In genomic region chr15:25974352-25974751, GRCm38 (mm10) we compare ENCODE assay signal across 35 mouse cellular contexts.
"Had no signal": no experiment of that assay in that cellular context is flagged by ENCODE, and none has a peak within 500 bp of the region (broad histone marks: within the 10 kb centered on the region; RNA-seq: fewer than 3 reads in every experiment).

No protein-coding gene starts in this region.

- H3K27ac ChIP-seq: heart, embryonic 10.5 days; heart, embryonic 13.5 days; heart, embryonic 15.5 days; hindbrain, embryonic 10.5 days; hindbrain, embryonic 12.5 days; hindbrain, embryonic 13.5 days; hindbrain, embryonic 14.5 days; hindbrain, embryonic 15.5 days; hindbrain, postnatal 0 days; intestine, embryonic 15.5 days; kidney, embryonic 15.5 days; kidney, postnatal 0 days; layer of hippocampus, adult 2 months had no signal

- H3K27me3 ChIP-seq: heart, embryonic 12.5 days; heart, embryonic 13.5 days; heart, embryonic 15.5 days; hindbrain, embryonic 12.5 days; hindbrain, embryonic 13.5 days; hindbrain, embryonic 15.5 days; intestine, embryonic 15.5 days; kidney, embryonic 15.5 days had no signal

- H3K4me3 ChIP-seq: heart, embryonic 10.5 days; heart, embryonic 12.5 days; heart, embryonic 13.5 days; heart, embryonic 15.5 days; hindbrain, embryonic 10.5 days; hindbrain, embryonic 12.5 days; hindbrain, embryonic 13.5 days; hindbrain, embryonic 15.5 days; intestine, embryonic 15.5 days; kidney, embryonic 15.5 days; layer of hippocampus, adult 2 months had no signal

- H3K9ac ChIP-seq: heart, embryonic 12.5 days; heart, embryonic 13.5 days; heart, embryonic 15.5 days; hindbrain, embryonic 12.5 days; hindbrain, embryonic 13.5 days; hindbrain, embryonic 14.5 days; hindbrain, embryonic 15.5 days; intestine, embryonic 15.5 days; kidney, embryonic 15.5 days had no signal

- H3K4me2 ChIP-seq: heart, embryonic 11.5 days; heart, embryonic 12.5 days; heart, embryonic 13.5 days; heart, embryonic 15.5 days; hindbrain, embryonic 12.5 days; hindbrain, embryonic 13.5 days; hindbrain, embryonic 14.5 days; hindbrain, embryonic 15.5 days; intestine, embryonic 15.5 days; kidney, embryonic 15.5 days had no signal

- H3K9me3 ChIP-seq: heart, embryonic 10.5 days; heart, embryonic 12.5 days; heart, embryonic 13.5 days; heart, embryonic 15.5 days; hindbrain, embryonic 10.5 days; hindbrain, embryonic 12.5 days; hindbrain, embryonic 13.5 days; hindbrain, embryonic 15.5 days; intestine, embryonic 15.5 days; kidney, embryonic 15.5 days had no signal

- H3K36me3 ChIP-seq: hindbrain, embryonic 10.5 days; hindbrain, embryonic 12.5 days; hindbrain, embryonic 15.5 days; intestine, embryonic 15.5 days had no signal

- H3K4me1 ChIP-seq: hindbrain, embryonic 10.5 days; hindbrain, embryonic 12.5 days; hindbrain, embryonic 13.5 days; hindbrain, embryonic 15.5 days; intestine, embryonic 15.5 days; kidney, embryonic 15.5 days had no signal

- DNase-seq: heart, postnatal 10 days; heart, postnatal 14 days; heart, postnatal 36 days; heart, postnatal 4 days; kidney, adult 11 months; kidney, adult 18-20 months; kidney, adult 2 months; kidney, adult 8-10 months; kidney, adult 9 months; kidney, postnatal 10 days; kidney, postnatal 14 days; kidney, postnatal 25 days; kidney, postnatal 36 days; kidney, postnatal 4 days; layer of hippocampus, adult 9-11 months; layer of hippocampus, postnatal 36 days had no signal

- ATAC-seq: hindbrain, embryonic 16.5 days; hindbrain, postnatal 0 days; inflammation-experienced regulatory T-cells, adult 6 months; intestine, embryonic 15.5 days; intestine, embryonic 16.5 days; intestine, postnatal 0 days had no signal
